Mouse (Mus musculus) ES-E14 (cell line): ENCODE results near the gene Wdr41.

ENCODE experiments used
- CHD2 ChIP-seq: IDR thresholded peaks from 2 replicates; pipeline ENCODE4 v1.6.1; 2014; ENCODE audit warnings: mild to moderate bottlenecking, low read depth, low read length, inconsistent platforms
- MAFK ChIP-seq: IDR thresholded peaks from 2 replicates; pipeline ENCODE4 v1.6.1; 2014; ENCODE audit warnings: mild to moderate bottlenecking, low read depth, low read length, inconsistent platforms; ENCODE audit not compliant: insufficient read depth
- ZC3H11A ChIP-seq: IDR thresholded peaks from 2 replicates; pipeline ENCODE4 v1.6.1; 2012; ENCODE audit warnings: low read depth, mild to moderate bottlenecking, inconsistent platforms, low read length, borderline replicate concordance
- ZNF384 ChIP-seq: IDR thresholded peaks from 2 replicates; pipeline ENCODE4 v1.6.1; 2012; ENCODE audit warnings: low read depth, low read length, inconsistent platforms

- TF ChIP-seq ZNF384 = no peak
- no peak for TF ChIP-seq MAFK
- no peak for TF ChIP-seq ZC3H11A
- TF ChIP-seq CHD2 = no peak
These were observed 36.0 kb upstream of the Wdr41 start for GRCm38 (mm10) chr13:94940104-94940503.
